Mouse (Mus musculus) 3T3-L1 (cell line): Measurements from ENCODE around the gene Rbm6.

ENCODE experiments used
- DNase-seq: peaks from one replicate; pipeline ENCODE4 v3.0.0-alpha.2; 2015; ENCODE audit warnings: low read depth, low spot score

Rbm6 gene

DNA sequence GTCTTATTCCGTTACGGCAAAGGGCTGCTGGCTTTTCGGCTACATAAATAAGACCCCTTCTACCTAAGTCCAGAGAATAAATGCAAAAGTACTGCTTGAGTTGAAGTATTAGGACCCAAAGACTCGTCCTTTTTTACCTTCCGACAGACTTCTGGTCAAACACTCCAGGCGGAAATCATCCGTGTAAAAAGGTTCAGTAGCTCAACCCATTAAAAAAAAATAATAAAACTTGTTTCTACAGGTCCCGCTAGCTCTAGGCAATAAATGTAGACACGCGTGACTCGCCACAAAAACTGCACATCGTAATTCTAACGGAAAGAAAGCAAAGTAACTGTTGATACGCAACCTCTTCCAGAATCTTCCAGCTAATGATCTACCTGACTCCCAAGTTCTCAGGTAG, at the start of gene Rbm6:
Rbm6 (minus strand) TSS at position 101 of the 400 bp plus-strand sequence.
- no peak for DNase-seq

DNA sequence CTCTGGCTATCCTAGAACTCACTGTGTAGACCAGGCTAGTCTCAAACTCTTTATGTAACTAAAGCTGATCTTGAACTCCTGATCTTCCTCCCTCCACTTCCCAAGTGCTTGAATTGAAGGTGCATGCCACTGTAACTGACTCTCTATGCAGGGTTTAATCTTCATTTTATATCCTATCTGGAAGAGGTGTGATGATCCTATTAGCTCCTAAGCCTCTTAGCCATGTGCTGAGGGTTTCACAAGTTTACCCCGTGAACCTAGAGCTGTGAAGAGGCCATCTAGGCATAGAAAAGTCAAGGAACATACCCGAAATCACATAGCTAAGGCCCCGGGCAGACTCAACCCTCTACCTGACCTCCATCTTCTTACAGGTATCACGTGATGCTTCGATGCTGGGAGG, 46.4 kb upstream of the Rbm6 start:
- no peak for DNase-seq

DNA sequence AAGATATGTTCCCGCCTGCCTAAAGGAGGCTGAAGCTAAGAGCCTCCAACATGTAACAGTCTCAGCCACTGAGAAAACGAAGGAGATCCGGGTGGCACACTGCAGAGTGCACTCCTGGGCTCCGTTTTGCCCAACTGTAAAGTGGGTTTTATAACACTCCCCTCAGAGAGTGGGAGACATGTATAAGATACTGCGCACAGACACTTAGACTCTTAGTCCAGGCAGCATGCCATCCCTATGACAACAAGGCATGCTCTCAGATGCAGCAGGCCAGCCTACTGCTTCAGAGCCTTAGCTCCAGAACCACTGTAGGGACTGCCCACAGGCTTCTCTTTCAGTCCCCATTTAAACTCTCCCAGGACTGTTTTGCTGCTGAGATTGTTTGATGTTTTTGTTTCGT, 45.8 kb upstream of the Rbm6 start:
- no peak for DNase-seq

DNA sequence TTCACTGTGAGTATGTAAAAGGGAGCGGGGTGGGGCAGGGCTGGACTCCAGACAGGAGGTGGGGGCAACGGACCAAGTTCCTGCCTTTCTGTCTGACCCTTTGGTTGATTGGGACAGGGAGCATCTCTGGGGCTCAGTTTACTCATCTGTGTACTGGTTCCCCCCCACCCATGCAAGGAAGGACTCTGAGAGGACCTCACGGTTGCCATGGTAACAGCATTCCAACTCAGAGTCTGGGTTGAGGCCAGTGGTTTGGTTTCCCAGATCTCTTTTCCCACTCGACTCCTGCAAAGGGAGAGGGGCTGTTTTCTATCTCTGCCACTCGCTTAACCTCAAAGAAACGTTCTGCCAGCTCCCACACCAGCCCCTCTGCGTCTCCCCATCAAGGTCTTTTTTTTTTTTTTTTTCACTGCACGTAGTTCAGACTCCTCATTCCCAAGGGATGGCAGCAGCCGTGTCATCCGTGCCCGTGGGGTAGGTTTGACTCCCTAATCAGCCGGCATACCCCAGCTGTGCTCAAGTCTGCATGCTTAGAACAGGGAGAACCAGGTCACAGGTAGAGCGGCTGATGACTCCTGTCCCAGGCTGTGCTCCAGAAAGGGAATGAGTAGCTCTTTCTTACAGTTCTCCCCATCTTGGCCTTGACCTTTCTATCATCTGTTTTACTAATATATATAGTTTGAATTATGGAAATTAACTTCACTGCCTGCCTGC, 45.0 kb upstream of the Rbm6 start:
- peak; percentile 28 for DNase-seq

DNA sequence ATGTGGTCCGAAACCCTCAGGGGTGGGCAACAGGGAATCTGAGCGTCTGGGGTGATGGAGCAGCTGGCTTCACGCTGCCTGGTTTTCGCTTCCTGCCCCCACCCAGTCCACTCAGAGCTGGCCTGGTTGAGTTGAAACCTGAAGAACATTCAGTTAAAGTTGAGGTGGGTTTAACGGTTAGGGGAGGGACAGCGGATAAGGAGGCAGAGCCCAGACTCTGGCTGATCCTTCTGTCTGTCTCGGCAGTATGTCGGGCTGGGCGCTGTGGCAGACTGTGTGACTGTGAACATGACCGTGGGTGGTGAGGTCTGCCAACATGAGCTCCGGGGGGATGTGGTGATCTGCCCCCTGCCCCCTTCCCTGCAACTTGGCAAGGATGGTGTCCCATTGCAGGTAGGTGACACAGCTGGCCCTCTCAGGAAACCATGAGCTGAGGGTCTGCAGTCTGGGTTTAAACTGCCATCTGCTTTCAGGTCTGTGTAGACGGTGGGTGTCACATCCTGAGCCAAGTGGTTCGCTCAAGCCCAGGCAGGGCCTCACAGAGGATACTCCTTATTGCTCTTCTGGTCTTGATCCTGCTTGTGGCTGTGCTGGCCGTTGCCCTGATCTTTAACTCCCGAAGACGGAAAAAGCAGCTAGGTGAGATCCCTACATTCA, 41.9 kb upstream of the Rbm6 start:
- no peak for DNase-seq

DNA sequence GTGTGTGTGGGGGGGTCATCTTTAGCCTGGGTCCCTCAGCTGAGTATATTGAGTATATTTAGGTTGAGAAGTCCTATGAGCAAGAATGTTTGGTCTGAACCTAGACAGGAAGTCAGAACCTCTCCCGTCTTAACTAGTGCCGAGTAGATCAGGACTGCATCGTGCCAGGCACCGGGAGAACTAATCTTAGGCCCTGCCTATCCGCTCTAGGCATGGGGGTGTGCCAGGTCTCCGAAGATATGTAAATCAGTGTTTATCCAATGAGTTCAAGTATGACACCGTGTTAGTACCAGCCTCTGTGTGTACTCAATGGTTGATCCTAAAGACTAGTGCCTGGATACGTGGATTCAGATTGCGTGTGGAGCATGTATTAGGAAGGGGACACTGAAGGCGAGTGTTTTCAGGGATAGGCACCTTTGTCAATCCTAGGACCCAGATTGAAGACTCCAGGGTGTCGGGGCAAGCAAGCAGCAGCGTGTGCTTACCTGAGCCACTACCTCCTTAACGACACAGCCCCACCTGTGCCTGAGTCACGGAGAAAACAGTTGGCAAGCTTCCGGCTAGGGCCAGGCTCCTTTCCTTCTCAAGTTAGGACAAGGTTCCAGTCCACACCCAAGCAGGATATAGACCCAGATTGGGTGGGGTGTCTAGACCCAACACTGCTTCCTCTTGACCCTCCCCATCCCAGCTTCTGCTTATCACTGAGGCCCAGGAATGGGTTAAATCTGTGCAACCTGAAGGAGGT, 37.2 kb upstream of the Rbm6 start:
- DNase-seq: no peak

DNA sequence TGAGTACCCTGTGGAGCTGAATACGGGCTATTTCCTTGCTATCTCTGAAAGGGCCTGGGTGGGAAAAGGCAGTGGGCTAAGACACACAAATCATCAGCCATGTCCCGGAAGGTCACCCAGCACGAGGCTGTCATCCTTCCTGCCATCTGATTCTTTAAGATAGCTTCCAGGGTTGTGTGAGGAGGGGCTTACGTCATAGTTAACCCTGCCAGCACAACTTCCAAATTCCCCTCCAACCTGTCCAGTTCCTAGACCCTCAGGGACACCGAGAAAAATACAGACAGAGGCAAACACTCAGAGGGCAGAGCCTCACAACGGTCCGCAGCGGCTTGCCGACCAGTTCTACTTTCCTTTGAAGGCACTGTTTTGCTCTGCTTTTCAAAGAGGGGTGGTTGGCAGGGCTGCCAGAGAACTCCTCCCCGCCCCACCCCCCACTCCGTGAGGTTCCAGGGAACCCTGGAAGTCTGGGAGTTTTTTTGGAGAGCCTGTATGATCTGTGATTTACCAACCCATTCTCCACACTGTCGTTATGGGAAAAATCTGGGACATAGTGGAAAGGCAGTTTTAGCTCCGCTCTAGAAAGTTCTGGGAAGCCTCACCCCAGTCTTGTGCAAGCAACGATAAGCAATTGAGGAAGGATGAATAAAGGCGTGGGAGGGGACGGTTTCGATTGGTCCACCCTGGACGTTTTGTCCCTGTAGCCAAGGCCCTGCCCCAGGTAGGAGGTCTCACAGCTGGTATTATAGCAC, 35.5 kb upstream of the Rbm6 start:
- no peak for DNase-seq

DNA sequence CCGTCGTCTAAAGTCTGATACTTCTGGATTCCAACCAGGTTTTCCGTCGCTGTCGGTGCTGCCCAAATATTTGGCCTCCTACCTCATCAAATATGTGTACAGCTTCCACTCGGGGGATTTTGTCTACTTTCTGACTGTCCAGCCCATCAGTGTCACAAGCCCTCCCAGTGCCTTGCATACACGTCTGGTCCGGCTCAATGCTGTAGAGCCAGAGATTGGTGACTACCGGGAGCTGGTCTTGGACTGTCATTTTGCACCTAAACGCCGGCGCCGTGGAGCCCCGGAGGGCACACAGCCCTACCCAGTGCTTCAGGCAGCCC, 34.7 kb upstream of the Rbm6 start:
- no peak for DNase-seq

DNA sequence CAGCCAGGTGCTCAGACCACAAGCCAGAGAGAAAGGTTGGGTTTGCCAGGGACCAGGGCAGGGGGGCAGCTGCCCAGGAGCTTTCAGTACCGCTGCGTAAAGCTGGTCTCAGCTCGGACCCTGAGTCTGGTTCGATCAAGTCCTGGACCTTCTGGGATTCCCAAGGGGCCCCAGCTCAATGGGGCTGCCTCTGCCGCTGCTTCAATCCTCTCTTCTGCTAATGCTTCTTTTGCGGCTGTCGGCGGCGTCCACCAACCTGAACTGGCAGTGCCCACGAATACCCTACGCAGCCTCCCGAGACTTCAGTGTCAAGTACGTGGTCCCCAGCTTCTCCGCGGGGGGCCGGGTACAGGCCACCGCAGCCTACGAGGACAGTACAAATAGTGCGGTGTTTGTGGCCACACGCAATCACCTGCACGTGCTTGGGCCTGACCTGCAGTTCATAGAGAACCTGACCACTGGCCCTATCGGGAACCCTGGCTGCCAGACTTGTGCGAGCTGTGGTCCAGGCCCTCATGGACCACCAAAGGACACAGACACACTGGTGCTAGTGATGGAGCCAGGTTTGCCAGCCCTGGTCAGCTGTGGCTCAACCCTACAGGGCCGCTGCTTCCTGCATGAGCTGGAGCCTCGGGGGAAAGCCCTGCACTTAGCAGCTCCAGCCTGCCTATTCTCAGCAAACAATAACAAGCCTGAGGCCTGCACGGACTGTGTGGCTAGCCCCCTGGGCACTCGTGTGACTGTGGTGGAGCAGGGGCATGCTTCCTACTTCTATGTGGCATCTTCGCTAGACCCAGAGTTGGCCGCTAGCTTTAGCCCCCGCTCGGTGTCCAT, 34.1 kb upstream of the Rbm6 start:
- DNase-seq: no peak

DNA sequence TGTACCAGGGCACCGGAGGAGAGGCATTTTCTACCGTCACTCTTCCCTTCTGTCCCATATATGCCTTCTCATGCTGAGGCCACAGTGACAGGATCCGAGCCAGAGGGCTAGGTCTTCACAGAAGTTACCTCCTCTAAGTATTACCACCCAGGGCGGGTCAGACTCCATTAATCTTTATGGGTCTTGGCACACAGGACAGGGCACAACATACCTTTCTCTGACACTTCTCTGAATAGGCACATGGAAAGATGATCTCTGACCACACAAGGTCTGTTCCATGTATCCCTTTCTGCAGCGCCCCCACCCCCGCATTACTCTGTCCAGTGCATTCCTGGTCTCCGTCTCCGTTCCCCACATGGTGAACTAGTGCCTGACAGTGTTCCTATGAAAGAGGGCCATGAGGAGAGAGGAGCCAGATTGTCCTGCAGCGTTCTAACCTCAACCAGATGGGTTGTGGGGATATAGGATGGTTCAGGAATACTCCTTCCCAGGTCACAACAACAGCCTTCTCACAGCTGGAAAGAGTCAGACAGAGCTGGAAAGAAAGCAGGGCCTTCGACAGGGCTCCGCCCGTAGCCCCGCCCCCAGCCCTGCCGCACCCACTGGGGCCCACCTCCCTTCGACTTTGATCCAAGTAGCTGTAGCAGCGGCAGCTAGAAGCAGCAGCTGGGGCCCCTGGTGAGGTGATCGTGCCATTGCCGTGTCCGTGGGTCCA, 33.4 kb upstream of the Rbm6 start, which contains the start of gene Mst1r:
Mst1r (plus strand) TSS at position 622 of the 715 bp plus-strand sequence.
- DNase-seq: no peak

DNA sequence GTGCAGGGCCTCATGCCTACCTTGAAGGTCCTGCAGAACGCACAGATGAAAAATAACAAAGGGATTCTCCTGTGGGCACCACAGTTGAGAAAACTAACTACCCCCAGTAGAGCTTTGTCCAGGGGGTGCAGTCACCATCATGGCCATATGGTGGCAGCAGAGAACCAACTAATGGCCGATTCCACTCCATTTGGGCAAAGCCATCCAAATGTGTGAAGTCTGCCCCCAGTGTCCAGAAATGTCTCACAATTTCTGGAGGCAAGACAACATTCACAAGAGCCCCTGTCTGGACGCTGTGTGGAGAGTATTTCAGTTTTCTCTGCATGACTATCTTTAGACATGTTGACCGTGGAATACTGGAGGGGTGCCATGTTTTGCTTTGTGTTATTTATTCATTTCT, 31.7 kb upstream of the Rbm6 start:
- DNase-seq: peak; percentile 92

DNA sequence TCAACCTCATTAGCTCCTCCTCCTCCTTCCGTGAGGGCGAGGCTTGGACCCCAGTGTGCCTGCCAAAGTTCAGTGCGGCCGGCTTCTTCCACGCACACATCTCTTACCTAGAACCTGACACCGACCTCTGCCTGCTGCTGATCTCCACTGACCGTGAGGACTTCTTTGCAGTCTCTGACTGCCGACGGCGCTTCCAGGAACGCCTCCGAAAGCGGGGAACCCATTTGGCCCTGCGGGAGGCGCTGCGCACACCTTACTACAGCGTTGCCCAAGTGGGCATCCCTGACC, 28.5 kb upstream of the Rbm6 start:
- DNase-seq: no peak

DNA sequence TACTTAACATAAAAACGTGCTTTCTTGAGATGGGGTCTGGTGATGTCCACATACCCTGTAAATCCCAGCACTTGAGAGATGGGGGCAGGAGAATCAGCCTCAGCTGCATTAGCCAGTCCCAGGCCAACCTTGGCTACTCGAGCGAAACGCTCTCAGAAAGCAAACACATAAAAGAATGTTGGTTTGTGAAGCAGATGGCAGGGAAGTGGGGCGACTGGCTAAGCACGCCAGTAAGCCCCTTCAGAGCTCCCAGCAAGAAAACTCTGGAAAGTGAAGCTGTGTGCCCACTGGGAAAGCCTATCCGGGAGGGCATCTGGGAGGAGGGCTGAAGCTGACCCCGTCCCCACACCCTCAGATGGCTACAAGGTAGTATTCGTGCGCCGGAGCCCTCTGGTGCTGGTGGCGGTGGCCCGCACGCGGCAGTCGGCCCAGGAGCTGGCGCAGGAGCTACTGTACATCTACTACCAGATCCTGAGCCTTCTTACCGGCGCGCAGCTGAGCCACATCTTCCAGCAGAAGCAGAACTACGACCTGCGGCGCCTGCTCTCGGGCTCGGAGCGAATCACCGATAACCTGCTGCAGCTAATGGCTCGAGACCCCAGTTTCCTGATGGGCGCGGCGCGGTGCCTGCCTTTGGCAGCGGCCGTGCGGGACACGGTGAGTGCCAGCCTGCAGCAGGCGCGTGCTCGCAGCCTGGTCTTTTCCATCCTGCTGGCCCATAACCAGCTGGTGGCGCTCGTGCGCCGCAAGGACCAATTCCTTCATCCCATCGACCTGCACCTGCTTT, 28.0 kb upstream of the Rbm6 start:
- no peak for DNase-seq

DNA sequence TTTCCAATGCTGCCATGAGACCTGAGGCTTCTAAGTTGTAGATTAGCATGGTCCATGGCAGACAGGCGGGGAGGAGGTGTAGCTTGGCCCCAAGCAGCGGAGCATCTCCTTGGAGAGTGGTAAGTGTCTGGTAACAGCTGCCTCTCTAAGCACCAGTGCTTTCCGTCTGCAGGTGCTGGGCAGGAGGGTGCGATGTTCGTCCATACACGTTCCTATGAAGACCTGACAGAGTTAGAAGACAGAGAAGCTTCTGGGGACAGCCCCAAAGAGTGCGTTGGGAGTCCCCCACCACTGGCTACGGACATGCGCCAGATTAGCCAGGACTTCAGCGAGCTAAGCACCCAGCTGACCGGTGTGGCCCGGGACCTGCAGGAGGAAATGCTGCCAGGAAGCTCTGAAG, 26.8 kb upstream of the Rbm6 start:
- no peak for DNase-seq

DNA sequence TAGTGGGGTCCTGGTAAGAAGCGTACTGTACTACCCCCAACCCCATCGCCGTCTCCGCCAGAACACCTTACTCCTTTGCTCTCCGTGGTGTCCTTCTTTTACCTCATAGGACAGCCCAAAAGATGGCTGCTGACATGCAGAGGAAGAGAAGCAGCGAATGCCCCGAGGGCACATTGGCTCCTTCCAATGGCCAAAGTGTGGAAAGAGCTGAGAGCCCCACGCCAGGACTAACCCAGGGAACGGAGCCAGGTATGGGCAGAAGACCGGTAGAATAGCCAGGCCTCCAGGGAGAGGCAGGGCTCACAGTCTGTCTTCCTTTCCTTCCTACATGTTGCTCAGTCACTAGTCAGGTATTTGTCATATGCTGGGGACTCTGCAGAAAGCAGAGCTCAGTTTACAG, 25.5 kb upstream of the Rbm6 start:
- DNase-seq: no peak

DNA sequence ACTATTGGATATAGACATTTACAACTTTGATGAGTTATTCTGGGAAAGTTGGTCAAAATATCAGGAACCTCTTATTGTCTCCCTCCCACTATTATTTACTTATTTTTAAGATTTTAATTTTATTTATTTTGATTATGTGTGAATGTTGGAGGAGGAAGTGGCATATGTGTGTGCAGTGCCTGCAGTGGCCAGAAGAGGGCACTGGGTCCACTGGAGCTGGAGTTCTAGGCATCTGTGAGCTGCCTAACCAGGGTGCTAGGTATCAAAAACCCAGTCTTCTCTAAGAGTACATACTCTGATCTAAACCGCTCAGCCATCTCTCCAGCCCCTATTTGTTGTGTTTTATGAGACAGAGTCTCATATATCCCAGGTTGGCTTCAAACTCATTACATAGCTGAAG, 18.0 kb upstream of the Rbm6 start:
- DNase-seq: peak; percentile 19

DNA sequence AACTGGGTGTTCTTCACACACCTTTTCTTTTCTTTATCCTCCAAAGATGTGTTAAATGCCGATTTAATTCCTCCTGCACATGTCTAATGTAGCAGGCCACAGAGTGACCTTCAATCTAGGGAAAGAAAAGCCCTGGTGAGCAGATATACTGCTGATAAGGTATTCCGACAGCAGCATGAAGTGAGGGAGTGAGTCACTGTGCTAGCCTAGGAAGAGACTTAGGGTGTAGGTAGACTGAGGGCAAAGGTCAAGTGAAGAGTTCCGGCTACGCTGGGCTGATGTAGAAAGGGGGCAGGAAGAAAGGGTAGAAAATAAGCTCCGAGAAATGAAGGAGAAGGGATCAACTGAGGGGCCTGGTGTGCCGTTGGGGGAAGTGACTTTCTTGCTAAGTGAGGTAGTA, 17.2 kb upstream of the Rbm6 start:
- no peak for DNase-seq

DNA sequence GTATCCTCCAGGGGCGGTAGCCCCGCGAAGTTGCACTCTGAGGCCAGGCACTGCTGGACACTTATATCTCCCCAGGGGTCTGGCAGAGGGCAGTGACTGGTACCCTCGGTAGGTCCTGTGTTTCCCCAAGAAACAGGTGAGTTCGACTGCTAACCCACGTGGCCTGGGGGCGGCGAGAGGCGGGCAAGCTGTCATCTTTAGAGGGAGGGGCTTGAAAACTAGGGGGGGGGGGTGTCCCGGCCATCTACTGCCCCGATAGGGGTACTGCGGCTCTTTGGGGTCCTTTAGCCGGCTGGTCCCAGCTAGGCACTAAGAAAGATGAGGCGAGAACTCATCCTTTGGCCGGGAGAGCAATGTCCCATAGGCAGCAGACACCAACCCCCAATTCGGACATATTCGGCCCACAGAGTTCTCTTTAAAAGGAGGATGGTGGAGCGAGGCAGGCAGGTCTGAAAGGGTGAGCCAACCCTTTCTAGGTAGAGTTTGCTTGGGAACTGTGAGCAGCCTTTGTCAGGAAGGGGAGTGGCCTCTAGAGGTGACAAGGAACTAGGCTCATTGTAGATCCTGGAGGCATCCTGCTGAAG, 15.3 kb upstream of the Rbm6 start:
- peak; percentile 53 for DNase-seq

DNA sequence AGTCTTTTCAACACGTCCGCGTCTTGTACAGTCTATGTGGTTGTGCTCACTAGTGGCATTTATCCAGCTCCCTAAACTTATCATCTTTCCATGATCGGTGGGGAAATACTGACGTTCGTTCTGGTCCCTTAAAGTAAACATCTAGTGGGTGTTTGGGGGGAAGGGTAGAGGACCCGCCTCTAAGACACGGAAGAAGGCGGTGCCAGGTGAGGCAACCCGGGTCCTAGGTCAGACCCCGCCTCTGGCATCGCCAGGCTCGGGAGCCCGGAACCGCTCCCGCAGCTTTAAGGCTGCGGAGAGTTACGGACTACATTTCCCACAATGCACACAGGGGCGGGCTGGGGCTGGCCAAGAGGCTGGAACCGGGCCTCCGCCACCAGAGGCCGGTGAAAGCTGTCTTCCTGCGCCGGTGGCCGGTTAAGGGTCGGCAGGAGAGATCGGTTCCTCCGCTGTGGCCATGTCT, 14.8 kb upstream of the Rbm6 start, which contains the start of gene Mon1a:
Mon1a (plus strand) TSS at position 348 of the 463 bp plus-strand sequence.
- peak; percentile 84 for DNase-seq
